Mouse (Mus musculus): ENCODE data around the gene Ctnna3.

- no peak for TF ChIP-seq CTCF (IDR thresholded peaks at IDR 0.05 in 2 of 3, conservative IDR thresholded peaks at IDR 0.05 in 1 of 3; ENCODE audit: control insufficient read depth in 1 of 3, insufficient read depth in 1 of 3, low read depth in 2 of 3, low read length in 3 of 3, poor library complexity in 1 of 3, severe bottlenecking in 1 of 3)
- TF ChIP-seq NRF1 (IDR thresholded peaks at IDR 0.05; ENCODE audit: insufficient read depth, low read depth, low read length, poor library complexity, severe bottlenecking), result no peak
Measured at GRCm38 (mm10) chr10:63403636-63404035, 26.3 kb upstream of the Ctnna3 start.
